Comparison of ENCODE assay signal across 8 mouse cellular contexts in the genomic region with DNA sequence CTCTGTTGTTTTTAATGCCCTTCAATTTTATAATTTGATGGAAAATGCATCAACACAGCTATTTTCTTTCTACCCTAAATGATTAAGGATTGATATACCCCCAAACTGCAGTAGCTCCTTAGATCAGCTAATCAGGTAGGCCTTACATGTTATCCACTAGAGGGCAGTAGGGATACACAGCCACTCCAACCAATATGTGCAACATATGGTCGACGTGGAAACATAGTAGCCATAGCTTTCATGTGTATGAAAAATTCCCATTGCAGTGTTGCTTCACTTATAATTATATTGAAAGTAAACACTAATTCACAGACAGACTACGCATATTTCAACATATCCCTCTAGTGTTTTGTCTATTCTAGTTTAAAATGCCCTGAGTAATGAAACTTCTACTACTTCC.
A peak's percentile ranks its signal among the peaks of the same experiment; 100 is the strongest.
DNase-seq lines count a peak whose midpoint lies in the region; ATAC-seq and TF ChIP-seq lines count a peak whose summit lies in the region.

No protein-coding gene starts in this region.

- peak overlapping the region; percentile 71 for H3K27ac ChIP-seq in left cerebral cortex, adult 2 months
- no peak overlapping the region for H3K27ac ChIP-seq in ES-E14 (ENCODE audit: insufficient read depth, low read depth, low read length, poor library complexity, severe bottlenecking)
- no peak overlapping the region for H3K27ac ChIP-seq in cortical plate, adult 2 months (ENCODE audit: insufficient read depth, low read length)

- no peaks in the 10 kb centered on the region for H3K9me3 ChIP-seq in ES-E14 (ENCODE audit: control insufficient read depth, insufficient read depth, low read depth, low read length)

- no peak for DNase-seq in left cerebral cortex, adult 2 months (ENCODE audit: extremely low spot score in 1 of 2, low spot score in 2 of 2)
- DNase-seq in left cerebral cortex, postnatal 36 days (ENCODE audit: low spot score in 2 of 2) = no peak
- no peak for DNase-seq in ES-E14 (ENCODE audit: low read depth, low spot score)
- DNase-seq in frontal cortex, postnatal 36 days (ENCODE audit: low spot score in 2 of 2) = no peak
- DNase-seq in urinary bladder, adult 2 months (ENCODE audit: low spot score) = no peak
- no peak for DNase-seq in layer of hippocampus, adult 18-20 months (ENCODE audit: low spot score in 2 of 2)

- no peak for TF ChIP-seq POLR2A in cortical plate, adult 2 months (IDR thresholded peaks at IDR 0.05; ENCODE audit: extremely low read depth, insufficient read depth, low read length)

- H3K36me3 ChIP-seq in ES-E14 (ENCODE audit: control insufficient read depth, insufficient read depth, low read length, poor library complexity, severe bottlenecking) = no peaks in the 10 kb centered on the region

- ATAC-seq in megakaryocyte, adult 5-6 weeks (ENCODE audit: poor library complexity, severe bottlenecking) = peak; percentile 90

- H3K9ac ChIP-seq in ES-E14 (ENCODE audit: insufficient read depth, low read depth, low read length, poor library complexity, severe bottlenecking) = no peak overlapping the region

- peak; percentile 95 for TF ChIP-seq CTCF in left cerebral cortex, adult 2 months (IDR thresholded peaks at IDR 0.05)
- peak; percentile 71; the same call in 1 of the 2 replicates for TF ChIP-seq CTCF in cortical plate, adult 2 months (IDR thresholded peaks at IDR 0.05; ENCODE audit: extremely low read depth, insufficient read depth, low read length)

- in situ Hi-C loops in ES-E14 (cut with MboI; ENCODE audit: low sequenced_read_pairs in 2 of 2, unreplicated experiment in 2 of 2) = no loop called here

- peaks cover 0 to 2% of the 10 kb centered on the region in 2 experiments; a peak in 1 of 4 replicates for H3K4me1 ChIP-seq in ES-E14 (ENCODE audit: control insufficient read depth in 2 of 2, insufficient read depth in 2 of 2, low read length in 2 of 2, poor library complexity in 1 of 2)
- peaks cover 7% of the 10 kb centered on the region; the same call in 1 of the 2 replicates for H3K4me1 ChIP-seq in cortical plate, adult 2 months (ENCODE audit: control insufficient read depth, insufficient read depth, low read length)

- H3K4me3 ChIP-seq in left cerebral cortex, adult 2 months = no peak overlapping the region
- H3K4me3 ChIP-seq in ES-E14 (ENCODE audit: insufficient read depth in 1 of 2, low read depth in 1 of 2, low read length in 2 of 2, poor library complexity in 1 of 2, severe bottlenecking in 1 of 2) = no peak overlapping the region
- no peak overlapping the region for H3K4me3 ChIP-seq in cortical plate, adult 2 months (ENCODE audit: insufficient read depth, low read length)

- intact Hi-C loops in left cerebral cortex, adult 2 months (cut with DNase I) = loop anchor here (1.0 to 10.0 kb wide), 4 partner anchors 33 to 525 kb away; partner anchors contain the start of gene Gramd1c
- intact Hi-C loops in left cerebral cortex, postnatal 36 days (cut with DNase I) = no loop called here

TF ChIP-seq in ES-E14, 5 proteins besides CTCF, POLR2A, EP300 and RAD21:
- TF ChIP-seq MAFK (IDR thresholded peaks at IDR 0.05; ENCODE audit: insufficient read depth, low read depth, low read length) (no peak), CHD2 (IDR thresholded peaks at IDR 0.05; ENCODE audit: low read depth, low read length) (no peak), ZNF384 (IDR thresholded peaks at IDR 0.05; ENCODE audit: low read depth, low read length) (no peak), ZC3H11A (IDR thresholded peaks at IDR 0.05; ENCODE audit: borderline replicate concordance, low read depth, low read length) (peak; percentile 82; the same call in 1 of the 2 replicates)
